Mouse (Mus musculus) thymus, postnatal 36 days (tissue): ENCODE results near the gene Smtnl1.

Source experiments
- DNase-seq, 2 experiments: peaks; one replicate each; pipeline ENCODE4 v3.0.0; 2022; ENCODE audit warnings: mixed read lengths in 2 of 2

Gene Smtnl1

GRCm38 (mm10) chr2:84792516-84792915, 29.9 kb downstream of the Smtnl1 start:
- no peak for DNase-seq

GRCm38 (mm10) chr2:84790418-84790817, 32.0 kb downstream of the Smtnl1 start:
- no peak for DNase-seq

- DNase-seq = no peak
These were observed 34.1 kb downstream of the Smtnl1 start for GRCm38 (mm10) chr2:84788316-84788715.

- no peak for DNase-seq
These were observed 38.4 kb downstream of the Smtnl1 start for GRCm38 (mm10) chr2:84783840-84784566.

GRCm38 (mm10) chr2:84783315-84783714, 39.1 kb downstream of the Smtnl1 start:
- no peak for DNase-seq

- DNase-seq = peak; percentile 53 to 58
These were observed 43.2 kb downstream of the Smtnl1 start for GRCm38 (mm10) chr2:84779210-84779609.

GRCm38 (mm10) chr2:84777706-84778105, 44.7 kb downstream of the Smtnl1 start:
- DNase-seq = no peak

- no peak for DNase-seq
These were observed 46.8 kb downstream of the Smtnl1 start for GRCm38 (mm10) chr2:84775665-84776064.

GRCm38 (mm10) chr2:84775241-84775640, 47.2 kb downstream of the Smtnl1 start, which contains the start of gene Serping1:
Gene Serping1, minus strand, starts transcription at chr2:84775444.
- no peak for DNase-seq

- DNase-seq = no peak
These were observed 47.7 kb downstream of the Smtnl1 start for GRCm38 (mm10) chr2:84774751-84775150.

GRCm38 (mm10) chr2:84773195-84773594, 49.3 kb downstream of the Smtnl1 start:
- DNase-seq = no peak

GRCm38 (mm10) chr2:84772454-84772853, 50.0 kb downstream of the Smtnl1 start:
- no peak for DNase-seq

- DNase-seq = no peak
These were observed 52.0 kb downstream of the Smtnl1 start for GRCm38 (mm10) chr2:84770501-84770900.

- no peak for DNase-seq
These were observed 59.6 kb downstream of the Smtnl1 start for GRCm38 (mm10) chr2:84762818-84763217.

- DNase-seq = no peak
These were observed 60.2 kb downstream of the Smtnl1 start for GRCm38 (mm10) chr2:84762295-84762694.

GRCm38 (mm10) chr2:84761840-84762239, 60.6 kb downstream of the Smtnl1 start:
- DNase-seq = no peak

GRCm38 (mm10) chr2:84761309-84761708, 61.1 kb downstream of the Smtnl1 start:
- no peak for DNase-seq
